Mouse (Mus musculus) C2C12 (cell line): ENCODE measurements around the gene Ppil1. TPM values are rescaled to one million over a fixed set of nuclear protein-coding genes. Genes with fewer than 3 reads are reported as not detected.
A peak's percentile ranks its signal among the peaks of the same experiment; 100 is the strongest.
"Not testable (repeated sequence)": the region's sequence is repeated elsewhere in the genome, so short reads cannot be mapped to it uniquely, and the experiment has no call there.

ENCODE experiments used
- H3K27me3 ChIP-seq: one replicate; pipeline ENCODE4 v1.6.1; 2011; ENCODE audit not compliant: control insufficient read depth, insufficient read depth, insufficient read length
- H3K36me3 ChIP-seq: one replicate; pipeline ENCODE4 v1.6.1; 2011; ENCODE audit not compliant: control insufficient read depth, insufficient read depth
- H3K4me3 ChIP-seq: one replicate; pipeline ENCODE4 v1.5.1; 2011; ENCODE audit warnings: mild to moderate bottlenecking, control low read depth; ENCODE audit not compliant: poor library complexity, insufficient read depth, severe bottlenecking
- H3K79me2 ChIP-seq: one replicate; pipeline ENCODE4 v1.6.1; 2011; ENCODE audit not compliant: control insufficient read depth, insufficient read depth
- H3K79me3 ChIP-seq: one replicate; pipeline ENCODE4 v1.6.1; 2011; ENCODE audit warnings: low read depth, control low read depth
- H3ac ChIP-seq: one replicate; pipeline ENCODE3; 2011; ENCODE audit warnings: low read depth; ENCODE audit not compliant: control insufficient read depth, insufficient read length
- CEBPB ChIP-seq: IDR thresholded peaks from one replicate; pipeline ENCODE4 v1.6.1; 2011; ENCODE audit warnings: low read depth, mild to moderate bottlenecking, control low read depth, moderate library complexity
- CTCF ChIP-seq: IDR thresholded peaks from one replicate; pipeline ENCODE4 v1.5.1; 2011; ENCODE audit not compliant: control insufficient read depth, insufficient read depth, insufficient read length
- FOSL1 ChIP-seq: IDR thresholded peaks from one replicate; pipeline ENCODE4 v1.8.0; 2011; ENCODE audit warnings: mild to moderate bottlenecking, low read length; ENCODE audit not compliant: poor library complexity, insufficient read depth, severe bottlenecking
- MAX ChIP-seq: IDR thresholded peaks from one replicate; pipeline ENCODE4 v1.6.1; 2011; ENCODE audit warnings: mild to moderate bottlenecking, control low read depth
- MYOD1 ChIP-seq: IDR thresholded peaks from one replicate; pipeline ENCODE4 v1.6.1; 2011; ENCODE audit warnings: low read depth; ENCODE audit not compliant: control insufficient read depth, insufficient read length
- MYOG ChIP-seq: IDR thresholded peaks from one replicate; pipeline ENCODE4 v1.6.1; 2011; ENCODE audit not compliant: control insufficient read depth, insufficient read length; ENCODE audit errors: extremely low read depth
- USF1 ChIP-seq: IDR thresholded peaks from one replicate; pipeline ENCODE4 v1.6.1; 2011; ENCODE audit warnings: low read depth, mild to moderate bottlenecking, control low read depth, moderate library complexity
- polyA plus RNA-seq: library from polyadenylated mRNA; unstranded; fragments of >200 nt; fragmentation: generic; extraction: Trizol; gene quantifications from one replicate; pipeline ENCODE4 v1.2.1, GENCODE M21; 2012; ENCODE audit warnings: missing spikeins

Gene Ppil1
- polyA plus RNA-seq, 1 experiment, result 77.7 TPM

DNA sequence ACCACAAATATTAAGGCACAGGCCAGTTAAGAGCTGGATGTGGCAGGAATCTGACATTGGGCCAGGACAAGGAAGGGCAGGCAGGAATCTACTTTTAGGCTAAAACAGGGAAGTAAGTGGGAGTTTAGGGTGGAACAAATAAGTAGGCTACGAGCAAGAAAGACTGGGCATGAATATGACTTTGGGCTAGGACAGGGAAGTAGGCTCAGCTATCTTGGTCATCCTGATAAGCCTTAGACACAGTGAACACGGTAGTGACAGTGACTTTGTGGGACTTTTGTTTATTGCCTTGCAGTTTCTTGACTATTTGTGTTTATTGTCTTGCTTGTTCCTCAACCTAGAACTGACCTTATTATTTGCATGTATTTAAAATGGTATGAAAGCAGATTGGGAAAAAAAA lies 10.8 kb downstream of the Ppil1 start:
- peaks cover 45% of the 10 kb centered on the region for H3K36me3 ChIP-seq

DNA sequence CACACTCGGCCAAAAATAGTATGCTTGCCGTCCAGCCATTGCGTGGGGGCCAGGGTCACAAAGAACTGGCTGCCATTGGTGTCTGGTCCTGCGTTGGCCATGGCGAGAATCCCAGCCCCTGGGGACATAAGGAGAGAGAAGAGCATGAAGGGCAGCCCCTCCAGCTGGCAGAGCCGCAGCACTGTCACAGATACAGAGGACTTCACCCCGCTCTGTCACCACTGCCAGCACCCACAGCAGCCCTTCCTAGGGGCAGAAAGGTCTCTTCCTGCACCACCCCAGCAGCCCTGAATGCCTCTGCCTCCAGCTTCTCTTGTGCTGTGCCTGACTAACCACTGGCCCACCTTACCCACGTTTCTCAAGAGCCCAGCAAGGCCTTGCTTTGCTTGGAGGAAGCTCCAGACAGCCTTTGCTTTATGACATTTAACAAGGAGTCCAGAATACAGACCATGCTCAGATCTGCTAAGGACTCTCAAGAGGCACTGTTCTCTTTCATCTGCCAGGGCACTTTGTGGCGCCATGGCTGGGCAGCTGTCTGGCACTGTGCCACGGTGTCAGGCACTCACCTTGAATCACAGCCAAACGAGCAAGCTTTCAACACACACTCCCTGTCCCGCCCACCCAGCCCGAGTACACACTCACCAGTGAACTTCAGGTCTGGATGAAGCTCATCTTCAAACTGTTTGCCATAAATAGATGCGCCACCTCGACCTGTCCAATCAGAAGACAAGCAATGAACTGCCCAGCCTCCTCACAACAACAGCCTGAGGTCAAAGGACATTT lies 12.2 kb downstream of the Ppil1 start:
- no peak overlapping the region for H3ac ChIP-seq
- no peaks in the 10 kb centered on the region for H3K27me3 ChIP-seq
- peaks cover 7% of the 10 kb centered on the region for H3K79me3 ChIP-seq
- H3K79me2 ChIP-seq, result peaks cover 22% of the 10 kb centered on the region
- H3K36me3 ChIP-seq, result peaks cover 33% of the 10 kb centered on the region
- no peak overlapping the region for H3K4me3 ChIP-seq
- no peak for TF ChIP-seq FOSL1
- no peak for TF ChIP-seq MYOG
- TF ChIP-seq MYOD1, result no peak

More for the DNA sequence above, 10.8 kb downstream of the Ppil1 start:
- Histone ChIP-seq H3K4me3 (no peak overlapping the region), H3K79me3 (peaks cover 22% of the 10 kb centered on the region), H3ac (no peak overlapping the region), H3K27me3 (no peaks in the 10 kb centered on the region), H3K79me2 (peaks cover 36% of the 10 kb centered on the region)
- TF ChIP-seq FOSL1 (no peak), CEBPB (no peak), MAX (no peak), MYOG (no peak), CTCF (no peak), USF1 (no peak), MYOD1 (no peak)

DNA sequence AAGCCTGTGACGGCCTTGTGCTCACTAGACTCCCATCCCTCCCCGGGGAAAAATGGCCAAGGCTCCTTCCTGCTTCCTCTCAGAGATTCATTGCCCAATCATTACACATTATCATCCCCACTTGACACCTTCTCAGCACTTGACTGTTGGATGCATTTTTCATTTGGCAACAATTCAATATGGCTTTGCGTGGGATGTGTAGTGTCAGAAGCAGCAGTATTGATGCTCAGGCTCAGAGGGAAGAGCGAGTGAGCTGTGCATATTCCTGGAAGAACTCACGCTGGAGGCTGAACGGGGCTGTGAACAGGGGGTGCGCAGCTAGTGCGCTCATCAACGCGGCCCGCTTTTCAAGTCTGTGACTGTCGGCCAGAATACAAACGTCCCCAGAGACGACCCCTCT lies 13.0 kb downstream of the Ppil1 start:
- Histone ChIP-seq H3K36me3 (peaks cover 33% of the 10 kb centered on the region), H3K79me2 (peaks cover 14% of the 10 kb centered on the region)
- H3K27me3 ChIP-seq, H3K4me3 ChIP-seq, H3K79me3 ChIP-seq, H3ac ChIP-seq: not testable (repeated sequence)

DNA sequence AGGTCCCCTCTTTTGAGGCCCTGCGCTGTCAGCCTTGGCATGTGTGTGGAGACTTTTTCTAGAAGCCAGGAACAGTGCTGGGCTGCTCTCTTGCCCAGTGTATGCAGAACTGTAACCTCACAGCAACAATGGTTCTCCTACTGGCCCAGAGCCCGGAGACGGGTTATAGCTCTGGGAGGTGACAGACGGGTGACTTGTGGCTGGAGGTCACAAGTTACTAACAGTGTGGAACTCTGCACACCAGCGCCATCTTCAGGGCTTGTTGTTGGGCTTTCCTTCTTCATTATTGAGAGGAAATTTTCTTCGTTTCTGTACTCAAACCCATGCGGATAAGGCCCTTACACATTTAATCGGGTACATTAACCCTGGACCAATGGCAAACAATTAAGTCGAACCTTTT lies 14.5 kb downstream of the Ppil1 start:
- Histone ChIP-seq H3K4me3 (no peak overlapping the region), H3ac (no peak overlapping the region), H3K27me3 (no peaks in the 10 kb centered on the region), H3K79me3 (peaks cover 3% of the 10 kb centered on the region), H3K36me3 (peaks cover 29% of the 10 kb centered on the region), H3K79me2 (peaks cover 6% of the 10 kb centered on the region)
- TF ChIP-seq FOSL1 (no peak), MYOG (no peak), CTCF (no peak), MAX (no peak), USF1 (no peak), MYOD1 (no peak), CEBPB (no peak)

DNA sequence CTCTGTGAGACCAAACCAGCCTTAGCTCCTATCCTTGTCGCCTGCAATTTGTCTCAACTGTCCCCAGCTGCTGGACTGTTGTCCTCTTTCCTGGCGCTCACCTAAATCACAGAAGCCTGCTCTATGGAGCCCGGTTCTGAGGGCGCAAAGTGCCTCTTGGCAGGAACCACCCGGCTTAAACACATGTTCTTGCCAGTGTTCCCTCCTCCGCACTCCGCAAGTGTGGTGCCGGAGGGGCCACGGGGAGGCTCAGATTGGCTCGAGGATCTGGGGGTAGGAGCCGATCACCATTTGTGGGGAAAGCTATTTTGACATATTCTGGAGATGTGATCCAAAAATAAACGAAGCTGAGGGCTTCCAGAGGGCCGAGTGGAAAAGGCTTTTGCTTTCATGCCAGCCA lies 16.1 kb downstream of the Ppil1 start:
- Histone ChIP-seq H3K79me3 (no peaks in the 10 kb centered on the region), H3K79me2 (peaks cover 5% of the 10 kb centered on the region), H3ac (no peak overlapping the region), H3K27me3 (no peaks in the 10 kb centered on the region), H3K4me3 (no peak overlapping the region), H3K36me3 (peaks cover 29% of the 10 kb centered on the region)
- TF ChIP-seq CEBPB, result no peak
- TF ChIP-seq USF1, result no peak
- TF ChIP-seq MYOG, result no peak
- TF ChIP-seq MYOD1, result no peak
- no peak for TF ChIP-seq CTCF
- TF ChIP-seq FOSL1, result no peak
- no peak for TF ChIP-seq MAX

DNA sequence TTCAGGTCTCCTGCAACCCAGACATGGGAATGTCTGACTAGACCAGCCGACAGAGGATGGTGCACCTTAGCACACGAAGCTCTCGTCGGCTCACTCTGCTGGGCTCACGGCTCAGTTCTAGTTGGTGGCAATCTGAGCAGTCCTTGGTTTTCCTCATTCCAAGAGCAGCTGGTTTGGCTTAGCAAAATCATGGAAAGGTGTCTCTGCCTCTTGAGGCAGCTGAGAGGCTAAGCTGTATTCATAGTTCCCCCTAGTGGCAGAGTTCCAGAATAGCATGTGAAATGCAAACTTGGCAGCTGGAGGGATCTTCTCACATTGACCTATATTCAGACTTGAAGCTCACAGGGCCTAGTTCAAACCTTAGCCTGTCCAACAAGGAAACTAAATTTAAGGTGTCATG lies 17.4 kb downstream of the Ppil1 start:
- TF ChIP-seq MYOG, result no peak
- TF ChIP-seq CTCF, result peak; percentile 20
- H3K4me3 ChIP-seq, result no peak overlapping the region
- H3K79me3 ChIP-seq, result no peaks in the 10 kb centered on the region
- no peak overlapping the region for H3ac ChIP-seq
- no peaks in the 10 kb centered on the region for H3K27me3 ChIP-seq
- H3K36me3 ChIP-seq, result peaks cover 20% of the 10 kb centered on the region
- H3K79me2 ChIP-seq, result no peaks in the 10 kb centered on the region
